In the genomic region with DNA sequence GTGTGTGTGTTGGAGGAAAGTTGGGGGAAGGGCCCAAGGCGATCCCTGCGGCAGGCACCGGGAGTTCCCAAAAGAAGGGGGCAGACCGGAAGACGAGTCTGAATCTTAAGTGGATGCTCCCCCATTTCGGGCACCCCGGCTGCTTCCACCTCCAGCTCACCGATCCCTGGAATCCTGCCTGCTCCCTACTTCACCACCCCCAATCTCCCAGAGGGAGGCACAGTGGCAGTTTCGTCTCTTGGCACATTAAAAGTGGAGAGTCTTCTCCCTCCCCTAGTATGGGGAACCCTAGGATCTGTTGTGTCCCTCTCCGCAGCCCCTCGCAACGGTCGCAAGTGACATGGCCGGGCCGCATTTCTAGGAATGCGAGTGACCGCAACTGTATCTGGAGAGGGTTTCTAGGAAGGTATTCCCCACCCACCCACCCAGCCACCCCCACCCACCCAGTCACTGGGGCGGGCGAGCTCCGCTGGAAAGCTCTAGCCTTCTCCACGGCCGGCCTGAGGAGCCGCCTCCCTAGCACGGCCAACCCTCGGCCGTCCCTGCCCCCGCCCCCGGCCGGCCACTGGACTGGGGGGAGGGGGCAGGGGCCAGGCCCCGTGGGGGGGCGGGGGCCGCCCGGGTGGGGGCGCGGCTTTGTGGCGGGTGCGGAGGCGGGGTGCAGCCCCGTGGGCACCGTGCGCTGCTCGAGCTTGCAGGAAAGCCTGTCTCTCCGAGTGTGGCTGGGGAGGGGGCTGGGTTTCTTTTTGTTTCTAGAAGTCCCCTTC, we compare ENCODE assay signal across 8 mouse cellular contexts.
DNase-seq lines count a peak whose midpoint lies in the region; ATAC-seq lines count a peak whose summit lies in the region.

No protein-coding gene starts in this region.

- peaks cover 16% of the 10 kb centered on the region for H3K27me3 ChIP-seq in megakaryocyte, embryonic 14.5 days (replicated peaks)
- H3K27me3 ChIP-seq in hindbrain, embryonic 16.5 days (replicated peaks; ENCODE audit: control insufficient read depth, insufficient read depth, low read length), result peaks cover 3% of the 10 kb centered on the region
- H3K27me3 ChIP-seq in limb, embryonic 15.5 days, result peaks cover 11% of the 10 kb centered on the region; the same call in 1 of the 2 replicates

- H3K9me3 ChIP-seq in megakaryocyte, embryonic 14.5 days, result no peaks in the 10 kb centered on the region
- no peaks in the 10 kb centered on the region for H3K9me3 ChIP-seq in hindbrain, embryonic 16.5 days (ENCODE audit: control insufficient read depth, low read length)
- H3K9me3 ChIP-seq in limb, embryonic 15.5 days, result no peaks in the 10 kb centered on the region

- H3K9ac ChIP-seq in hindbrain, embryonic 16.5 days (ENCODE audit: low read depth, low read length), result peak overlapping the region; percentile 86
- H3K9ac ChIP-seq in limb, embryonic 15.5 days, result peak overlapping the region; percentile 80

- ATAC-seq in megakaryocyte, adult 5-6 weeks (ENCODE audit: poor library complexity, severe bottlenecking), result no peak
- ATAC-seq in hindbrain, embryonic 16.5 days, result peak; percentile 73
- peak; percentile 54; the same call in 1 of the 2 replicates for ATAC-seq in limb, embryonic 15.5 days (ENCODE audit: insufficient number of reproducible peaks, low FRiP score, low TSS enrichment, low read depth)

- H3K27ac ChIP-seq in hindbrain, embryonic 16.5 days (ENCODE audit: low read depth, low read length), result peak overlapping the region; percentile 64; the same call in 1 of the 2 replicates
- peak overlapping the region; percentile 77 for H3K27ac ChIP-seq in limb, embryonic 15.5 days

- peak overlapping the region; percentile 98 for H3K4me2 ChIP-seq in hindbrain, embryonic 16.5 days (ENCODE audit: low read length)
- peak overlapping the region; percentile 95 for H3K4me2 ChIP-seq in limb, embryonic 15.5 days

- DNase-seq in cerebellum, postnatal 36 days, result peak; percentile 29 to 42
- peak; percentile 73 for DNase-seq in gastrocnemius, postnatal 10 days
- peak; percentile 16 for DNase-seq in naive thymus-derived CD4-positive, alpha-beta T cell, adult 2 months (ENCODE audit: low read depth)
- DNase-seq in urinary bladder, adult 2 months (ENCODE audit: low spot score), result peak; percentile 58

- H3K4me3 ChIP-seq in megakaryocyte, embryonic 14.5 days (replicated peaks), result peak overlapping the region; percentile 93
- peak overlapping the region; percentile 75 for H3K4me3 ChIP-seq in hindbrain, embryonic 16.5 days (ENCODE audit: low read length)
- H3K4me3 ChIP-seq in limb, embryonic 15.5 days, result peak overlapping the region; percentile 75

- peaks cover 9% of the 10 kb centered on the region for H3K36me3 ChIP-seq in megakaryocyte, embryonic 14.5 days (replicated peaks; ENCODE audit: low read length)
- H3K36me3 ChIP-seq in hindbrain, embryonic 16.5 days (ENCODE audit: control insufficient read depth, insufficient read depth, low read length), result no peaks in the 10 kb centered on the region
- no peaks in the 10 kb centered on the region for H3K36me3 ChIP-seq in limb, embryonic 15.5 days

- peaks cover 48% of the 10 kb centered on the region for H3K4me1 ChIP-seq in megakaryocyte, embryonic 14.5 days
- peaks cover 15% of the 10 kb centered on the region for H3K4me1 ChIP-seq in hindbrain, embryonic 16.5 days (ENCODE audit: control insufficient read depth, insufficient read depth, low read depth, low read length)
- peaks cover 41% of the 10 kb centered on the region for H3K4me1 ChIP-seq in limb, embryonic 15.5 days

- under 1% methylated on average over 35 of the region's 43 CpGs for WGBS in hindbrain, embryonic 16.5 days
- WGBS in limb, embryonic 15.5 days, result 0% methylated on average over 24 of the region's 43 CpGs

Comparison
In these comparisons a context has a peak if more than half of its experiments do, and no peak if none do; other contexts are left out.
1. DNase-seq: peak in every context shown above with its lines; median percentile 73 in gastrocnemius, postnatal 10 days; 58 in urinary bladder, adult 2 months; 36 in cerebellum, postnatal 36 days; 16 in naive thymus-derived CD4-positive, alpha-beta T cell, adult 2 months.